Mouse (Mus musculus) ES-E14 (cell line): ENCODE data around the gene Cblb.

Source experiments
- CHD2 ChIP-seq: IDR thresholded peaks from 2 replicates; pipeline ENCODE4 v1.6.1; 2014; ENCODE audit warnings: mild to moderate bottlenecking, low read depth, low read length, inconsistent platforms
- HCFC1 ChIP-seq: IDR thresholded peaks from 2 replicates; pipeline ENCODE4 v1.6.1; 2012; ENCODE audit warnings: low read length, inconsistent platforms, borderline replicate concordance; ENCODE audit not compliant: insufficient read depth
- MAFK ChIP-seq: IDR thresholded peaks from 2 replicates; pipeline ENCODE4 v1.6.1; 2014; ENCODE audit warnings: mild to moderate bottlenecking, low read depth, low read length, inconsistent platforms; ENCODE audit not compliant: insufficient read depth
- ZC3H11A ChIP-seq: IDR thresholded peaks from 2 replicates; pipeline ENCODE4 v1.6.1; 2012; ENCODE audit warnings: low read depth, mild to moderate bottlenecking, inconsistent platforms, low read length, borderline replicate concordance
- ZNF384 ChIP-seq: IDR thresholded peaks from 2 replicates; pipeline ENCODE4 v1.6.1; 2012; ENCODE audit warnings: low read depth, low read length, inconsistent platforms

DNA sequence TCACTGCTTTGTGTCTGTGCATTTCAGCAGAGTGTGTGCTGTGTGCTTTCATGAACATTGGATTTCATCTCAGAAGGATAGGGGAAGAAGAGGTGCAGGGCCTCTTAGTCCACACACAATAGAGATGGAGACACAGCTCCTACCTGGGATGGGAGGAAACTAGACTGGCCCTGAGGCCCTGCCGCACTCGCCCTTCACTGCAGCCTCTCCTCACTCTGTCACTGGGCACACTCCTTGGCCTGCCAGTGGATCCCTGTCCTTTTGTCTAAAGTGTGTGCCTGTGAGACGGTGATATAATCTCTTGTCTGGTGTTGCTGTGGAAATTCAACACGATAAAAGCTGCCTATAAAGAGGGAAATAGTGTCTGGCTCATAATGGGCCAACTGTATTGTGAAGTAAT, 88.0 kb downstream of the Cblb start:
- TF ChIP-seq ZNF384 (no peak), MAFK (no peak), HCFC1 (no peak), ZC3H11A (no peak), CHD2 (no peak)
